Mouse (Mus musculus) MEL (cell line): ENCODE results near the gene Rora.

Experiments
- CHD2 ChIP-seq: IDR thresholded peaks from 2 replicates; pipeline ENCODE4 v1.6.1; 2011; ENCODE audit warnings: low read length, improper control_type of control experiment
- CTCF ChIP-seq, 3 experiments: IDR thresholded peaks in 2 of 3; conservative IDR thresholded peaks in 1 of 3; 2 replicates each; pipeline ENCODE4 v1.5.1; 2011 to 2012; ENCODE audit warnings: low read length in 3 of 3, low read depth in 2 of 3, mild to moderate bottlenecking in 2 of 3, improper control_type of control experiment in 1 of 3, inconsistent platforms in 1 of 3, mixed read lengths in 1 of 3, moderate library complexity in 1 of 3; ENCODE audit not compliant: control insufficient read depth in 1 of 3, insufficient read depth in 1 of 3, poor library complexity in 1 of 3, severe bottlenecking in 1 of 3
- HCFC1 ChIP-seq: IDR thresholded peaks from 2 replicates; pipeline ENCODE4 v1.6.1; 2012; ENCODE audit warnings: low read depth, mild to moderate bottlenecking, inconsistent platforms, low read length, improper control_type of control experiment, moderate library complexity
- JUND ChIP-seq: IDR thresholded peaks from 2 replicates; pipeline ENCODE4 v1.6.1; 2011; ENCODE audit warnings: low read depth, mild to moderate bottlenecking, improper control_type of control experiment, low read length
- TCF12 ChIP-seq: IDR thresholded peaks from 2 replicates; pipeline ENCODE4 v1.6.1; 2014; ENCODE audit warnings: low read depth, mild to moderate bottlenecking, inconsistent platforms, low read length, improper control_type of control experiment, moderate library complexity
- USF1 ChIP-seq: IDR thresholded peaks from 2 replicates; pipeline ENCODE4 v1.6.1; 2014; ENCODE audit warnings: low read depth, mild to moderate bottlenecking, inconsistent platforms, low read length, improper control_type of control experiment, moderate library complexity
- ZC3H11A ChIP-seq: IDR thresholded peaks from 2 replicates; pipeline ENCODE4 v1.6.1; 2012; ENCODE audit warnings: low read depth, mild to moderate bottlenecking, inconsistent platforms, low read length, improper control_type of control experiment
- ZNF384 ChIP-seq: IDR thresholded peaks from 2 replicates; pipeline ENCODE4 v1.6.1; 2012; ENCODE audit warnings: low read depth, mild to moderate bottlenecking, inconsistent platforms, low read length, improper control_type of control experiment

DNA sequence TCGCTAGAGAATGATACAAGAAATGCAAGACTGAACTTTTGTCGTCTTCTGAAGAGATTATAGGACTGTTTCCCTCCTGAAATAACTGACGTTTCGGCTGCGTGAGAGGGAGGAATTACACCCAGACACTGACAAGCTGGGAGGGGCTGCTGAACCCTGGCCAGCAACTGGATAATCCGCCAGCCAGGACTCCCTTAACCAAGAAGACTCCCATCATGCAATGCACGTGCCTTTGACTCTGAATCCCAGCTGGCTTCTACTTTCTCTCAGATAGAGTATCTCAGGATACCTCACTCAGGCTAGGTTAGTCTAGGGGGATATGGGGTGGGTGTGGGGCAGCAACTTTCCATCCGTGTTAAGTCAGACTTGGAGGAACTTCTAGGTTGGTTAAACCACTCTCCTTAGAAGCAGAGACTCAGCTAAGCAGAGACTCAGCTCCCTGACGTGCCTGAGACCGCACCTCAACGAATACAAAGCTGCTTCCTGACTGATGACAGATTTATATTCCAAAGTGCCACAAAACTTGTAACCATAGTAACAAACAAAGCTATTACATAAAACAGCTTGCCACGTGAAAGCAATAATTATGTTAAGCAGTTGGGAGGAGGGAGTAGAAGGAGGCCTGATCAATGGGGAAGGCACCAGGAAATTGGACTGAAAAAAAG lies 302.8 kb downstream of the Rora start:
- TF ChIP-seq USF1 (no peak), CTCF (IDR thresholded peaks at IDR 0.05 in 2 of 3, conservative IDR thresholded peaks at IDR 0.05 in 1 of 3; ENCODE audit: control insufficient read depth in 1 of 3, insufficient read depth in 1 of 3, low read depth in 2 of 3, low read length in 3 of 3, poor library complexity in 1 of 3, severe bottlenecking in 1 of 3) (no peak), ZC3H11A (no peak), CHD2 (no peak), JUND (no peak), TCF12 (no peak), HCFC1 (no peak), ZNF384 (no peak)
